Mouse (Mus musculus) lung, adult 2 months (tissue): ENCODE data around the gene Pnpla2.

Source experiments
- CTCF ChIP-seq: fragments of 200-500 bp; IDR thresholded peaks from 2 replicates; pipeline ENCODE4 v1.5.1; 2011; ENCODE audit warnings: mild to moderate bottlenecking, low read length, control low read depth; ENCODE audit not compliant: insufficient read depth
- POLR2A ChIP-seq: fragments of 200-500 bp; IDR thresholded peaks from 2 replicates; pipeline ENCODE4 v1.6.1; 2011; ENCODE audit warnings: low read depth, mild to moderate bottlenecking, control low read depth, low read length, borderline replicate concordance; ENCODE audit errors: extremely low read depth

GRCm38 (mm10) chr7:141486239-141486638 is 31.2 kb downstream of the Pnpla2 start:
- no peak for TF ChIP-seq CTCF
- no peak for TF ChIP-seq POLR2A
